Mouse (Mus musculus): Measurements from ENCODE around the gene Acap2. TPM values are rescaled to one million over a fixed set of nuclear protein-coding genes. Genes with fewer than 3 reads are reported as not detected.

The Acap2 gene
- polyA plus RNA-seq, 2 experiments = 24.8 to 24.9 TPM

- no peak overlapping the region for H3K4me2 ChIP-seq (replicated peaks; ENCODE audit: low read depth, low read length, severe bottlenecking)
- WGBS = 70% methylated on average over 7 of the region's 7 CpGs
- no peaks in the 10 kb centered on the region for H3K36me3 ChIP-seq (ENCODE audit: control insufficient read depth, insufficient read depth, low read length)
- H3K27ac ChIP-seq (replicated peaks; ENCODE audit: low read depth, low read length) = no peak overlapping the region
- ATAC-seq (ENCODE audit: low FRiP score, low read depth) (no peak), DNase-seq (ENCODE audit: low spot score) (no peak)
- no peak overlapping the region for H3K9ac ChIP-seq (ENCODE audit: low read depth, low read length, severe bottlenecking)
- no peaks in the 10 kb centered on the region for H3K27me3 ChIP-seq (ENCODE audit: control insufficient read depth, insufficient read depth, low read length)
- peaks cover 7% of the 10 kb centered on the region for H3K4me1 ChIP-seq (ENCODE audit: control insufficient read depth, insufficient read depth, low read length)
- no peaks in the 10 kb centered on the region for H3K9me3 ChIP-seq (ENCODE audit: control insufficient read depth, low read length)
- TF ChIP-seq POLR2A (IDR thresholded peaks at IDR 0.05; ENCODE audit: borderline replicate concordance, extremely low read depth, insufficient read depth, insufficient read length) = no peak
- H3K4me3 ChIP-seq (replicated peaks; ENCODE audit: low read length) = no peak overlapping the region
Measured at GRCm38 (mm10) chr16:31052177-31052726, 148.8 kb downstream of the Acap2 start.

GRCm38 (mm10) chr16:31050701-31051100 is 150.3 kb downstream of the Acap2 start:
- WGBS = 92% methylated on average over 7 of the region's 7 CpGs
- H3K4me3 ChIP-seq (replicated peaks; ENCODE audit: low read length) = no peak overlapping the region
- TF ChIP-seq POLR2A (IDR thresholded peaks at IDR 0.05; ENCODE audit: borderline replicate concordance, extremely low read depth, insufficient read depth, insufficient read length) = no peak
- no peaks in the 10 kb centered on the region for H3K27me3 ChIP-seq (ENCODE audit: control insufficient read depth, insufficient read depth, low read length)
- H3K9me3 ChIP-seq (ENCODE audit: control insufficient read depth, low read length) = no peaks in the 10 kb centered on the region
- H3K4me2 ChIP-seq (replicated peaks; ENCODE audit: low read depth, low read length, severe bottlenecking) = no peak overlapping the region
- no peak overlapping the region for H3K27ac ChIP-seq (replicated peaks; ENCODE audit: low read depth, low read length)
- no peaks in the 10 kb centered on the region for H3K36me3 ChIP-seq (ENCODE audit: control insufficient read depth, insufficient read depth, low read length)
- ATAC-seq (ENCODE audit: low FRiP score, low read depth) (no peak), DNase-seq (ENCODE audit: low spot score) (no peak)
- no peak overlapping the region for H3K9ac ChIP-seq (ENCODE audit: low read depth, low read length, severe bottlenecking)
- peaks cover 8% of the 10 kb centered on the region for H3K4me1 ChIP-seq (ENCODE audit: control insufficient read depth, insufficient read depth, low read length)

GRCm38 (mm10) chr16:31048194-31048593 is 152.9 kb downstream of the Acap2 start:
- no peak for ATAC-seq (ENCODE audit: low FRiP score, low read depth)
- WGBS = 34% methylated on average over 6 of the region's 6 CpGs
- Histone ChIP-seq H3K4me2 (replicated peaks; ENCODE audit: low read depth, low read length, severe bottlenecking) (no peak overlapping the region), H3K36me3 (ENCODE audit: control insufficient read depth, insufficient read depth, low read length) (no peaks in the 10 kb centered on the region), H3K4me1 (ENCODE audit: control insufficient read depth, insufficient read depth, low read length) (peaks cover 8% of the 10 kb centered on the region), H3K9me3 (ENCODE audit: control insufficient read depth, low read length) (no peaks in the 10 kb centered on the region), H3K9ac (ENCODE audit: low read depth, low read length, severe bottlenecking) (no peak overlapping the region), H3K27ac (replicated peaks; ENCODE audit: low read depth, low read length) (no peak overlapping the region), H3K4me3 (replicated peaks; ENCODE audit: low read length) (no peak overlapping the region), H3K27me3 (ENCODE audit: control insufficient read depth, insufficient read depth, low read length) (no peaks in the 10 kb centered on the region)
- TF ChIP-seq POLR2A (IDR thresholded peaks at IDR 0.05; ENCODE audit: borderline replicate concordance, extremely low read depth, insufficient read depth, insufficient read length) = no peak
- DNase-seq (ENCODE audit: low spot score) = no peak

- H3K9me3 ChIP-seq (ENCODE audit: control insufficient read depth, low read length) = no peaks in the 10 kb centered on the region
- TF ChIP-seq POLR2A (IDR thresholded peaks at IDR 0.05; ENCODE audit: borderline replicate concordance, extremely low read depth, insufficient read depth, insufficient read length) = no peak
- H3K27me3 ChIP-seq (ENCODE audit: control insufficient read depth, insufficient read depth, low read length) = no peaks in the 10 kb centered on the region
- H3K9ac ChIP-seq (ENCODE audit: low read depth, low read length, severe bottlenecking) = no peak overlapping the region
- no peak overlapping the region for H3K4me3 ChIP-seq (replicated peaks; ENCODE audit: low read length)
- no peak for DNase-seq (ENCODE audit: low spot score)
- peak; percentile 36; the same call in 1 of the 2 replicates for ATAC-seq (ENCODE audit: low FRiP score, low read depth)
- WGBS = 64% methylated on average over 10 of the region's 10 CpGs
- no peaks in the 10 kb centered on the region for H3K36me3 ChIP-seq (ENCODE audit: control insufficient read depth, insufficient read depth, low read length)
- H3K4me1 ChIP-seq (ENCODE audit: control insufficient read depth, insufficient read depth, low read length) = peaks cover 8% of the 10 kb centered on the region
- H3K4me2 ChIP-seq (replicated peaks; ENCODE audit: low read depth, low read length, severe bottlenecking) = no peak overlapping the region
- no peak overlapping the region for H3K27ac ChIP-seq (replicated peaks; ENCODE audit: low read depth, low read length)
Measured at GRCm38 (mm10) chr16:31047186-31047898, 153.7 kb downstream of the Acap2 start.

- Histone ChIP-seq H3K27me3 (ENCODE audit: control insufficient read depth, insufficient read depth, low read length) (no peaks in the 10 kb centered on the region), H3K4me1 (ENCODE audit: control insufficient read depth, insufficient read depth, low read length) (peaks cover 8% of the 10 kb centered on the region), H3K9me3 (ENCODE audit: control insufficient read depth, low read length) (no peaks in the 10 kb centered on the region), H3K36me3 (ENCODE audit: control insufficient read depth, insufficient read depth, low read length) (no peaks in the 10 kb centered on the region), H3K27ac (replicated peaks; ENCODE audit: low read depth, low read length) (no peak overlapping the region), H3K9ac (ENCODE audit: low read depth, low read length, severe bottlenecking) (no peak overlapping the region), H3K4me2 (replicated peaks; ENCODE audit: low read depth, low read length, severe bottlenecking) (no peak overlapping the region), H3K4me3 (replicated peaks; ENCODE audit: low read length) (no peak overlapping the region)
- ATAC-seq (ENCODE audit: low FRiP score, low read depth) (peak; percentile 53; the same call in 1 of the 2 replicates), DNase-seq (ENCODE audit: low spot score) (peak; percentile 30)
- TF ChIP-seq POLR2A (IDR thresholded peaks at IDR 0.05; ENCODE audit: borderline replicate concordance, extremely low read depth, insufficient read depth, insufficient read length) = no peak
- WGBS = 55% methylated on average over 14 of the region's 14 CpGs
Measured at GRCm38 (mm10) chr16:31046217-31046659, 154.8 kb downstream of the Acap2 start.

Data from limb, embryonic 14.5 days (tissue).